Mouse (Mus musculus): ENCODE measurements around the gene H2afy2. TPM values are rescaled to one million over a fixed set of nuclear protein-coding genes. Genes with fewer than 3 reads are reported as not detected.

The H2afy2 gene
- total and polyA plus RNA-seq, 3 experiments = 0.20 TPM; not detected in 2

- H3K4me2 ChIP-seq (ENCODE audit: insufficient read depth, low read depth, poor library complexity, severe bottlenecking) = peak overlapping the region; percentile 88
- no peaks in the 10 kb centered on the region for H3K27me3 ChIP-seq (replicated peaks)
- no peaks in the 10 kb centered on the region for H3K9me3 ChIP-seq (replicated peaks; ENCODE audit: low read length)
- no peak for TF ChIP-seq ZNF384 (IDR thresholded peaks at IDR 0.05; ENCODE audit: low read depth, low read length)
- 0 out of 2 replicates have a peak, but pooled peaks have one; percentile 32 for TF ChIP-seq CHD1 (IDR thresholded peaks at IDR 0.05; ENCODE audit: low read depth, low read length)
- no peak for TF ChIP-seq CTCF (conservative IDR thresholded peaks at IDR 0.05 in 1 of 2, IDR thresholded peaks at IDR 0.05 in 1 of 2; ENCODE audit: low read depth in 2 of 2, low read length in 2 of 2)
- 0 out of 2 replicates have a peak, but pooled peaks have one; percentile 43 for TF ChIP-seq SIN3A (IDR thresholded peaks at IDR 0.05; ENCODE audit: low read length)
- TF ChIP-seq MEF2A (IDR thresholded peaks at IDR 0.05; ENCODE audit: borderline replicate concordance, low read depth, low read length) = no peak
- DNase-seq (ENCODE audit: extremely low read depth) = no peak
- no peak overlapping the region for H3K4me3 ChIP-seq (replicated peaks in 1 of 3; ENCODE audit: low read depth in 2 of 3, low read length in 2 of 3, poor library complexity in 1 of 3)
- no peaks in the 10 kb centered on the region for H3K36me3 ChIP-seq (replicated peaks in 1 of 2; ENCODE audit: control insufficient read depth in 1 of 2, insufficient read depth in 1 of 2, low read length in 1 of 2)
- no peak overlapping the region for H3K27ac ChIP-seq (ENCODE audit: insufficient read depth, low read depth)
- no peaks in the 10 kb centered on the region for H3K79me2 ChIP-seq (replicated peaks; ENCODE audit: control insufficient read depth, extremely low read depth, insufficient read depth, poor library complexity, severe bottlenecking)
- dilution Hi-C loops (cut with MboI; ENCODE audit: extremely low pct_ligation_motif_present, extremely low pct_unique_long_range_greater_than_20kb, low sequenced_read_pairs) = no loop called here
- H3K4me1 ChIP-seq (ENCODE audit: control insufficient read depth in 1 of 2, insufficient read depth in 2 of 2) = peaks cover 15 to 73% of the 10 kb centered on the region in 2 experiments
- H3K9ac ChIP-seq (ENCODE audit: insufficient read depth, low read depth) = no peak overlapping the region
- in situ Hi-C loops (cut with MboI; ENCODE audit: low pct_ligation_motif_present, low pct_unique_long_range_greater_than_20kb, low sequenced_read_pairs) = loop anchor here (25.0 kb wide), 1 partner anchor 559 kb away; the partner anchor contains the start of gene Hk1
These were observed 44.3 kb upstream of the H2afy2 start for GRCm38 (mm10) chr10:61827950-61828936.

- in situ Hi-C loops (cut with MboI; ENCODE audit: low pct_ligation_motif_present, low pct_unique_long_range_greater_than_20kb, low sequenced_read_pairs) (loop anchor here (25.0 kb wide), 1 partner anchor 560 kb away; the partner anchor contains the start of gene Hk1), dilution Hi-C loops (cut with MboI; ENCODE audit: extremely low pct_ligation_motif_present, extremely low pct_unique_long_range_greater_than_20kb, low sequenced_read_pairs) (no loop called here)
- Histone ChIP-seq H3K9me3 (replicated peaks; ENCODE audit: low read length) (no peaks in the 10 kb centered on the region), H3K4me2 (ENCODE audit: insufficient read depth, low read depth, poor library complexity, severe bottlenecking) (peak overlapping the region; percentile 88), H3K79me2 (replicated peaks; ENCODE audit: control insufficient read depth, extremely low read depth, insufficient read depth, poor library complexity, severe bottlenecking) (no peaks in the 10 kb centered on the region), H3K27ac (ENCODE audit: insufficient read depth, low read depth) (peak overlapping the region; percentile 32; the same call in 1 of the 2 replicates), H3K27me3 (replicated peaks) (no peaks in the 10 kb centered on the region), H3K9ac (ENCODE audit: insufficient read depth, low read depth) (no peak overlapping the region), H3K36me3 (replicated peaks in 1 of 2; ENCODE audit: control insufficient read depth in 1 of 2, insufficient read depth in 1 of 2, low read length in 1 of 2) (no peaks in the 10 kb centered on the region), H3K4me3 (replicated peaks in 1 of 3; ENCODE audit: low read depth in 2 of 3, low read length in 2 of 3, poor library complexity in 1 of 3) (no peak overlapping the region), H3K4me1 (ENCODE audit: control insufficient read depth in 1 of 2, insufficient read depth in 2 of 2) (peaks cover 15 to 68% of the 10 kb centered on the region in 2 experiments)
- DNase-seq (ENCODE audit: extremely low read depth) = peak; percentile 73
- TF ChIP-seq MEF2A (IDR thresholded peaks at IDR 0.05; ENCODE audit: borderline replicate concordance, low read depth, low read length) (peak; percentile 84), ELF1 (IDR thresholded peaks at IDR 0.05; ENCODE audit: low read depth, low read length) (peak; percentile 72), EP300 (IDR thresholded peaks at IDR 0.05; ENCODE audit: low read length) (peak; percentile 69), CTCF (conservative IDR thresholded peaks at IDR 0.05 in 1 of 2, IDR thresholded peaks at IDR 0.05 in 1 of 2; ENCODE audit: low read depth in 2 of 2, low read length in 2 of 2) (peak in 1 of 2 experiments; percentile 40; a peak in 2 of 4 replicates), POLR2A (IDR thresholded peaks at IDR 0.05; ENCODE audit: low read depth, low read length) (0 out of 2 replicates have a peak, but pooled peaks have one; percentile 41), JUN (IDR thresholded peaks at IDR 0.05; ENCODE audit: insufficient read depth, low read depth, low read length) (peak; percentile 27; the same call in 1 of the 2 replicates), MXI1 (IDR thresholded peaks at IDR 0.05; ENCODE audit: low read depth, low read length) (no peak), ETS1 (conservative IDR thresholded peaks at IDR 0.05; ENCODE audit: low read depth, low read length) (peak; percentile 78), NELFE (IDR thresholded peaks at IDR 0.05; ENCODE audit: low read depth, low read length) (no peak), ZKSCAN1 (IDR thresholded peaks at IDR 0.05; ENCODE audit: borderline replicate concordance, low read depth, low read length) (no peak), CHD1 (IDR thresholded peaks at IDR 0.05; ENCODE audit: low read depth, low read length) (0 out of 2 replicates have a peak, but pooled peaks have one; percentile 85), TBP (conservative IDR thresholded peaks at IDR 0.05; ENCODE audit: low read depth, low read length) (peak; percentile 75; the same call in 1 of the 2 replicates), IRF4 (IDR thresholded peaks at IDR 0.05; ENCODE audit: low read depth, low read length) (peak; percentile 93), TCF12 (IDR thresholded peaks at IDR 0.05; ENCODE audit: low read depth, low read length) (peak; percentile 71), BHLHE40 (IDR thresholded peaks at IDR 0.05; ENCODE audit: low read depth, low read length) (peak; percentile 60; the same call in 1 of the 2 replicates), HCFC1 (IDR thresholded peaks at IDR 0.05; ENCODE audit: low read depth, low read length) (peak; percentile 44; the same call in 1 of the 2 replicates), MAFK (IDR thresholded peaks at IDR 0.05; ENCODE audit: insufficient replicate concordance, low read length) (peak; percentile 86), USF2 (conservative IDR thresholded peaks at IDR 0.05; ENCODE audit: low read depth, low read length) (no peak), SIN3A (IDR thresholded peaks at IDR 0.05; ENCODE audit: low read length) (0 out of 2 replicates have a peak, but pooled peaks have one; percentile 57), ZNF384 (IDR thresholded peaks at IDR 0.05; ENCODE audit: low read depth, low read length) (peak; percentile 48; the same call in 1 of the 2 replicates), GABPA (IDR thresholded peaks at IDR 0.05; ENCODE audit: insufficient replicate concordance, low read depth, low read length) (no peak), SMC3 (IDR thresholded peaks at IDR 0.05; ENCODE audit: low read depth, low read length) (no peak), MAZ (IDR thresholded peaks at IDR 0.05; ENCODE audit: low read depth, low read length) (peak; percentile 66; the same call in 1 of the 2 replicates)
These were observed 42.9 kb upstream of the H2afy2 start for GRCm38 (mm10) chr10:61826753-61827435.

Data from CH12.LX (cell line).